Mouse (Mus musculus) kidney, adult 8-10 months (tissue): ENCODE measurements around the gene Mrpl35.

Experiments
- DNase-seq, 2 experiments: peaks; one replicate each; pipeline ENCODE4 v3.0.0; 2022

Mrpl35 gene

DNA sequence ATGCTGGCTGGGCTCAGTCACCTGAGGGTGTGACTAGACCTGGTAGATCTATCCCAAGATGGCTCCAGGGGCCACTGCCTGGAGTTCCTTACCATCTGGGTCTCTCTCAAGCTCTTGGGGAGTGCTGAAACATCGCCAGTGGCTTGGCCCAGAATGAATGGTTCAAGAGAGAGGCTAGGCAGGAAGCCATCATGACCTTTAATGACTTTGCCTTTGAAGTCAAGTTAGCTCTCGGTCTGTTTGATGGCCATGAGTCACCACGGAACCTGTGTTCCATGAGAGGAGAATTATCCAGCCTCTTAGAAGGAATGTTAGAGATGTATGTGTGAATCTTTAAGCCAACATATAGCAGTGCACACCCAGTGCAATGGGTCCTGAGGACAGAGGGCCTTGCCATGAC lies 27.4 kb downstream of the Mrpl35 start:
- DNase-seq: no peak

DNA sequence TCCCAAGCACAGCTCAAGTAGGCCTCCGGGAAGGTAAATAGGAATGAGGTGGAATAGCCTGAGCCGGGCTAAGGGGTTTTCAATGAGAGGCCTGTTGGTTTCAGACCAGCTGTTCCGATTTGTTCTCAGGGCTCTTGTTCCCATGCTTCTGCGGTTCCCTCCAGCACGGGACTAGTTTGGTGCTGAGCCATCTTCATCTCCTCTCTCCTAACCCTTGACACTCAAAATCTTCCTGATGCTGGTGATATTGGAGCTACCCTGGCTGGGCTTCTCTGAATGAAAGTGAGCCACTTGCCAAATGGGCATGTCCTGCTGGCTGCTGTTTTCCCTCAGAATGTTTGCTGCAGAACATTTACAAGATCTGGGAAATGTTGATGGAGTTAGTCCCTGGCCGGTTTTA lies 35.0 kb downstream of the Mrpl35 start:
- no peak for DNase-seq

DNA sequence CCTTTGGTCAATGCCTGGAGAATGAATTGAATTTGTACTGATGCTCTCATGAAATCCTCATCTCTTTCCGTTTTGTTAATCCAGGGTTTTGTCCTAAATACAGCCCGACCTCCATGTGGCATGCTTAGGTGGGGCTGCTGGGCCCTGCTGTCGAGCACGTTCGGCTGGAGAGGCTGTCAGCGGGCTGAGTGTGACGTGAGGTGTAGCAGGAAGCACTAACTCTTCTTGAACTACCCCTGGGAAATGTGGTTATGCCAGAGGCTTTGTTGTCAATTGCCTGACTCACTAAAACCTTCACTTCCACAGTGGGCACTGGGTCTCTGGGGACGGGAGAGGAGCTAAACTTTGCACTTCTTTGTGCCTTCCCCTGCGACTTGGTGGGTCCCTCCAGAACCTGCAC lies 38.4 kb downstream of the Mrpl35 start:
- DNase-seq: no peak

DNA sequence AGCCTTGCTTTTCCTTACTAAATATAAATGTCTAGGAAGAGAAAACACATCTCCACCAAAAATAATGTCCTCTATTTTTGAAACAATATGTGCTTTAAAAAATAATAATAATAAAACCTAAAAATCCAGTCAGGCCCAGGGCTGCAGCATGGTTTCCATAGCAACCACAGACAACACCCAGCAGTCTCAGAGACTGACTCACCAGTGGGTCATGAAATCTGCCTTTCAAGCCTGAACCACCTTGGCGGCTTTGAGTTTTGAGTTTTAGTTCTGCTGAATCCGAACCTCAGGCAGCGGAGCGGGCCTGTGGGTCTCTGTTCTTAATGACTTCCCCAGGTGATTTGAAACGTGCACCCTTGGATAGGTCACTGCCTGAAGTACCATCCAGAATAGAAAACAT lies 43.6 kb downstream of the Mrpl35 start:
- DNase-seq: no peak

DNA sequence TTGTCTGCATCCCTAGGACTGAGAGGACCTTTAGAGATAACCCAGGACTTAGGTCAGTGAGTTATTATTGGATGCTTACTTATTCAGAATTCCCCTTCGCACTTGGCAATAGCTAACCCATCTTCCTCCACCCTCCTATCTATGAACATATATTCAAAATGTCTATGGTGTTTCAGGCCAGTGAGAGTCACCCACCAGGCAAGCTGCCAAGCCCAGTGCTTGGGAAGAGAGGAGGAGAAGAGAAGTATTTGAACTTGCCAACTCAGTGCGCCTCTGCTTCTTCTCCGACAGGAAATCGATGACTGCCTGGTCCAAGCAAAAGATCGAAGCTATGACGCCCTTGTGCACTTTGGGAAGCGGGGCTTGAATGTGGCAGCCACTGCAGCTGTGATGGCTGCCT lies 46.3 kb downstream of the Mrpl35 start:
- DNase-seq: no peak

DNA sequence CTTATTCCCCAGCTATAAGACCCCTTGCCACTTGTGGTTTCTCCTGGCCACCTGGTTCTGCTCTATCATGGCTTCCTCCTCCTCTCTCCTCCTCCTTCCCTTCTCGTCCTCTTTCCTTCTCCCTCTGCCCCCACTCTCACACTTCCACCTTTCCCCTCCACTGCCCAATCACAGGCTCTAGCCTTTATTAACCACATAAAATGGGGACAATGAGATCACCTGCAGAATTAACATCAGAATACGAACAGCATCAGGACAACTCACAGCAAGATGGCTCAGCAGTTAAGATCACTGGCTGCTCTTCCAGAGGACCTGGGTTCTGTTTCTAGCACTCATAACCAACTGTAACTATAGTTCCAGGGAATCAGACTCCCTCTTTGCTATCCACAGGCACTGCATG lies 46.9 kb downstream of the Mrpl35 start:
- no peak for DNase-seq

DNA sequence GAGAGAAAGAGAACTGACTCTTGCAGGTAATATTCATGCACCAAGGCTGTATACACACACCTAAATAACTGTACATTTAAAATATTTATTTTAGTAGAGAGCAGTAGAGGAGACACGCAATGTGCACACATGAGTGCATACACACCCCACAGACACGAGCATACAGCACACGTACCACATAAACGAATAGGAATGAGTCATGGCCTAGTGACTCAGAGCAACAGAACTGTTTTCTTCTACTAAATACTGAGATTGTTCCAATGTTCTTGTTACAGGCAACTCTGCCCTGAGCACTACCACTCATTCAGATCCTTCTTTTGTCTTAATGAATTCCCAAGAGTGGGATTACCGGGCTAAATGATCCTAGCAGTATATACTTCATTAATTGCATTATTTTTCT lies 48.8 kb downstream of the Mrpl35 start:
- no peak for DNase-seq

DNA sequence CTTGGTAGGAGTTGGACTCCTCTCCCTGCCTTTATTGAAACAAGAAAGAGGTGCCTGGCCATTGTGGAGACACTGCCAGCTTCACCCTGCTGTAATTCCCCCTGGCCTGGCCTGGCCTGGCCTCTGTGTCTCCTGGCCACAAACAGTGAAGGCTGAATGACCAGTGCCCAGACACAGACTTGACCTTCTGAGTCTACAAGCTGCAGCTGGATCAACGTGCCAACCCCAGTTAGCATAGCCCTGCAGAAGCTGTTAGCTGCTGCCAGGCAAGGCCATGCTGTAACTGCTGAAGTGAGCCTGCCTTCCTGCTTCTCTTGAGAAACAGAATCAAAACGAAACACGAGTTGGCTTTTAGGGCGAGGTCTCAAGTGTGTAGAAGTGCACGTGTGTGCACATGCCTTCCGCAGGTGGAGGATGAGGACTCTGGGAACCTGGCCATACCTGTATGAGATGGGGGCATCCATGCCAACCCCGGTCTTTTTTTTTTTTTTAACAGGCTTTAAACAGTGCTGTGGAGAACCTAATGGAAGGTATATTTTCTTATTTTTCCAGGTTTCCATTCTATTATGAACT lies 54.0 kb downstream of the Mrpl35 start:
- no peak for DNase-seq

DNA sequence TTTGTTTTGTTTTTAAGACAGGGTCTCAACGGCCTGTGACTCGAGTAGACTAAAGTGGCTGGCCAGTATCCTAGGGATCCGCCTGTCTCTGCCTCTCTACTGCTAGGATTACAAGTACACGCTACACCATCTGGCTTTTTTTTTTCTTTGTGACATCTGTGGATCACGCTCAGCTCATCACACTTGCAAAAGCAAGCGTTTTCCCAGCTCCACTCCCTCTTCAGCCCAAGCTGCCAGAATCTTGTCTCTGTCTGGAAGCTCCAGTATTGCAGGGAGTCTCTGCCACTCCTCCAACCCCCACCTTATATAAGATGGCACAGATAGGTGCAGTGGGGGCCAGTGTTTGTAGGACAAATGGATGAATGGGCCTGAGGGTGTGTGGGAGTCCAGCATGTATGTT lies 54.6 kb downstream of the Mrpl35 start:
- DNase-seq: no peak

DNA sequence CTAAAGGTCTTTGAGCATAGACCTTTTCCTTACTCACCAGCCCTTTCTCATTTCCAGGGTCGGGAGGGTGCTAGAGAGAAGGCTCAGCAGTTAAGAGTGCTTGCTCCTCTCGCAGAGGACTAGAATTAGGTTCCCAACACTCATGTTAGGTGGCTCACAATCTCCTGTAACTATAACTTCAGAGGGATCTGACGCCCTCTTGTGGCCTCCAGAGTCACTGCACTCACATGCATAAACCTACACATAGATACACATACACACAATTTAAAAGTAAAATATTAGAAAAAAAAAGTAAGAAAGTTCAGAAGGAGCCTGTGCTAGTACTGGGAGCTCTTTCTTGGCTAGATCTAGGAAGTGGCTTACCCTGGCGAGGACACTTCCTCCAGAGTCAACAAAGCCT lies 55.5 kb downstream of the Mrpl35 start:
- no peak for DNase-seq

DNA sequence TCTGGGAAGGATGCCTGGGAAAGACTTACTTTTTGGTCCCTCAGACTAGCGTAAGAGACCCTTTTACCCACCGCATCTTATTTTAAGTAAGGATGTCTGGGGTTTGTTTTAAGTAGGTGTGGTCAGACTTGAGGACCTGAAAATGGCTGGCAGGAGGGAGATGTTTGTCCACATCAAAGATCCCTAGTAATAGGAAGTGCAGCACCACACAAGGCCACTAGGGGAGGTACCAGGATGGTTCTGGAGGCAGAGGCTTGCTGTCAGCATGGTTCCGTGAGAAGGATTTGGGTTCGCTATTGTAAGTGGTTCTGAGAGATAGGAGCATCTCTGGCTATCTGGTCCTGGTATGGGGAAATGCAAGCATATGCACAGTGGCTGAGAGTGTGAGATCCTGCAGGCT lies 55.9 kb downstream of the Mrpl35 start:
- no peak for DNase-seq

DNA sequence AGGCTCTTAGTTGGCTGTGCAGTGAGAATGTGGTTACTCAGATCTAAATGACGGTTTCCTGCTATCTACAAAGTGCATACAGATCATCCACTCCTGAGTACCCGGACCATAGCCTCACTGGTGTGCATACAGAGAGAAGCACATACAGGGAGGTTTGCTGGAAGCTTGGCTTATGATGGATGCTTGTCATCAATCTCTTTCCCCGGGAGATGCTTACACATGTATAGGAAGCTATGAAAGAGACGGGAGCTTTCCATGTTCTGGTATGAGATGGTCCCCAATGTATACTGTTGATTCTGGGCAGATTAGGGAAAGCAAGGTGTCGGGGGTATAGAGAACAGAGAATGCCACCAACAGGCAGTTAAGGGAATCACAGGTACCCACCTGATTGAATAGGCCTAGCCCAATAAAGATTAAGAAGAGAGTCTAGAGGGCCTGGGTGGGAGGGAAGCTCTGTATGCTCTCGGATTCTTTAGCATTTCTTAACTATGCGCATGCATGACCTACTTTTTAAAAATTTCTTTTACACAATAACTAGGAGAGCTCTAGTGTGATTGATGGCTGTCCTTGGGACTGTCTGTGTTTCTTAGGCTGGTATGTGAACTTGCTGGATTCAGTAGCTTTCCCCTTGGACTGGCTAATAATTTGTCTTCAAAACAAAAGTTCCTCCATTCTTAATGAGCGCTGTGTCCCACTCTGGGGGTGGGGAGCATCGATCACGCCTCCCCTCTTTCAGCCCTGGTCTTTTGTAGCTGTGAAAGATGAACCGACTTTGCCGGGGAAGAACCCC lies 56.7 kb downstream of the Mrpl35 start:
- DNase-seq: no peak

DNA sequence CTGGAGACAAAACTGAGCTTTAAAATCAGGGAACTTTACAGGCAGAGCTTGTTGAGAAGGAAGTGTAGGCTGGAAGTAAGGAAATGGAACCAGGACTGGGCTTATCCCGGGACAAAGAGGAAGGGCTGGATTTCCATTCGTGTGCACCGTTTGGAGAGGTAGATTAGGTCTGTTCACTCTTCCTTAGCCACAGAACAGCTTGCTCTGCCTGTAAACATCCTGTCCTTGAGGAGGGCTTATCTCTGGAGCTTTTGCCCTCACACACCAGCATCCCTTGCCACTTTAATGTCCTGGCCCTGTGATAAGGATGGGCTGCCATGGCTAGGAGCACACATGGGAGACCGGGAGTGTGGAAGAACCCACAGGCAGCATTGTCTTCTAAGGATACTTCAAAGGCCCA lies 59.0 kb downstream of the Mrpl35 start:
- no peak for DNase-seq
